Mouse (Mus musculus) ovary, postnatal 10 days (tissue): ENCODE results near the gene Ppp1r12b.
"Not testable (repeated sequence)": the region's sequence is repeated elsewhere in the genome, so short reads cannot be mapped to it uniquely, and the experiment has no call there.

ENCODE experiments used
- DNase-seq: peaks from one replicate; pipeline ENCODE4 v3.0.0; 2022; ENCODE audit warnings: low spot score

Ppp1r12b gene

GRCm38 (mm10) chr1:134850361-134850760 is 105.4 kb downstream of the Ppp1r12b start:
- no peak for DNase-seq

- DNase-seq, result no peak
These were observed 107.9 kb downstream of the Ppp1r12b start for GRCm38 (mm10) chr1:134847851-134848250.

GRCm38 (mm10) chr1:134846295-134846988 is 109.3 kb downstream of the Ppp1r12b start:
- DNase-seq, result no peak

GRCm38 (mm10) chr1:134843369-134843768 is 112.4 kb downstream of the Ppp1r12b start:
- no peak for DNase-seq

- no peak for DNase-seq
These were observed 118.7 kb downstream of the Ppp1r12b start for GRCm38 (mm10) chr1:134836909-134837480.

- not testable (repeated sequence) for DNase-seq
These were observed 124.9 kb downstream of the Ppp1r12b start for GRCm38 (mm10) chr1:134830881-134831280.

- DNase-seq, result no peak
These were observed 126.1 kb downstream of the Ppp1r12b start for GRCm38 (mm10) chr1:134829635-134830034.

GRCm38 (mm10) chr1:134824896-134825295 is 130.8 kb downstream of the Ppp1r12b start:
- no peak for DNase-seq

- DNase-seq, result no peak
These were observed 131.9 kb downstream of the Ppp1r12b start for GRCm38 (mm10) chr1:134823842-134824241.

- no peak for DNase-seq
These were observed 132.4 kb downstream of the Ppp1r12b start for GRCm38 (mm10) chr1:134823323-134823722.

- DNase-seq, result no peak
These were observed 134.9 kb downstream of the Ppp1r12b start for GRCm38 (mm10) chr1:134820882-134821281.

GRCm38 (mm10) chr1:134819196-134819595 is 136.5 kb downstream of the Ppp1r12b start:
- DNase-seq, result no peak

- DNase-seq, result no peak
These were observed 137.0 kb downstream of the Ppp1r12b start for GRCm38 (mm10) chr1:134818716-134819115.

GRCm38 (mm10) chr1:134817916-134818595 is 137.7 kb downstream of the Ppp1r12b start:
- DNase-seq, result no peak

GRCm38 (mm10) chr1:134817120-134817519 is 138.6 kb downstream of the Ppp1r12b start:
- no peak for DNase-seq

GRCm38 (mm10) chr1:134816617-134817016 is 139.1 kb downstream of the Ppp1r12b start:
- peak; percentile 31 for DNase-seq

GRCm38 (mm10) chr1:134815748-134816147 is 140.0 kb downstream of the Ppp1r12b start:
- DNase-seq, result no peak

GRCm38 (mm10) chr1:134805471-134805870 is 150.3 kb downstream of the Ppp1r12b start:
- no peak for DNase-seq

GRCm38 (mm10) chr1:134804373-134804772 is 151.4 kb downstream of the Ppp1r12b start:
- no peak for DNase-seq

- DNase-seq, result no peak
These were observed 152.2 kb downstream of the Ppp1r12b start for GRCm38 (mm10) chr1:134803286-134804117.

GRCm38 (mm10) chr1:134801758-134802157 is 154.0 kb downstream of the Ppp1r12b start:
- DNase-seq, result no peak

- DNase-seq, result no peak
These were observed 159.2 kb downstream of the Ppp1r12b start for GRCm38 (mm10) chr1:134796536-134796935.
